Mouse (Mus musculus): ENCODE data around the gene Zfp385b. TPM values are rescaled to one million over a fixed set of nuclear protein-coding genes. Genes with fewer than 3 reads are reported as not detected.
"Not testable (repeated sequence)": the region's sequence is repeated elsewhere in the genome, so short reads cannot be mapped to it uniquely, and the experiment has no call there.

Zfp385b gene
- polyA plus RNA-seq, 1 experiment from 2014 or later, result 3.3 TPM

GRCm38 (mm10) chr2:77453786-77454185, 365.7 kb downstream of the Zfp385b start:
- no peak for ATAC-seq (ENCODE audit: extremely low read depth, insufficient number of reproducible peaks, low FRiP score, low TSS enrichment)

DNA sequence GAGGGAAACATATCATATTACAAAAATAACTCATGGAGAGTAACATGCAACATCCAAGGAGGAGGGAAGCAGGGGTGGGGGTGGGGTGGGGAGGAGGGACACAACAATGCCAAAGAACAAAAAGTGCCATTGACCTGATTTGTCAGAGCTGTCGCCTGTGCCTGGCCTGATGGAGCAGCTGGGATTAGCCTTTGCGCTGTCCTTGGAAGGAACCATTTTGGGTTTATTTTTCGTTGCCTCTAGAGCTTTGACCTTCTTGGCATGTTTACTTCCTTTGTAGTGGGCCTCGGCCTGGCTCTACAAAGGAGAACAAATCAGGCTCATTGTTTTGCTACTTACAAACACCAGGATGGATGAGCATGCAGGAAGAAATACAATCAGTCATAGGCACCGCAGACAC, 369.4 kb downstream of the Zfp385b start:
- not testable (repeated sequence) for H3K4me3 ChIP-seq; H3K36me3 ChIP-seq; H3K9ac ChIP-seq; ATAC-seq (ENCODE audit: extremely low read depth, insufficient number of reproducible peaks, low FRiP score, low TSS enrichment); H3K9me3 ChIP-seq; H3K27me3 ChIP-seq (replicated peaks); H3K27ac ChIP-seq (replicated peaks); H3K4me2 ChIP-seq
- WGBS, result 67% methylated on average over 5 of the region's 5 CpGs
- peaks cover 15% of the 10 kb centered on the region for H3K4me1 ChIP-seq

More at GRCm38 (mm10) chr2:77453786-77454185, 365.7 kb downstream of the Zfp385b start:
- Histone ChIP-seq H3K36me3 (no peaks in the 10 kb centered on the region), H3K9me3 (no peaks in the 10 kb centered on the region), H3K27ac (replicated peaks) (no peak overlapping the region), H3K27me3 (replicated peaks) (no peaks in the 10 kb centered on the region), H3K4me2 (peak overlapping the region; percentile 32), H3K9ac (no peak overlapping the region), H3K4me1 (peaks cover 15% of the 10 kb centered on the region), H3K4me3 (no peak overlapping the region)
- WGBS, result 15% methylated on average over 3 of the region's 3 CpGs

- no peak overlapping the region for H3K9ac ChIP-seq
- no peak overlapping the region for H3K27ac ChIP-seq (replicated peaks)
- no peaks in the 10 kb centered on the region for H3K9me3 ChIP-seq
- no peaks in the 10 kb centered on the region for H3K36me3 ChIP-seq
- ATAC-seq (ENCODE audit: extremely low read depth, insufficient number of reproducible peaks, low FRiP score, low TSS enrichment), result no peak
- H3K4me2 ChIP-seq, result no peak overlapping the region
- H3K27me3 ChIP-seq (replicated peaks), result no peaks in the 10 kb centered on the region
- H3K4me3 ChIP-seq, result no peak overlapping the region
- WGBS, result 29% methylated on average over 8 of the region's 8 CpGs
- peaks cover 8% of the 10 kb centered on the region for H3K4me1 ChIP-seq
Observed at GRCm38 (mm10) chr2:77448951-77449480, 370.4 kb downstream of the Zfp385b start.

DNA sequence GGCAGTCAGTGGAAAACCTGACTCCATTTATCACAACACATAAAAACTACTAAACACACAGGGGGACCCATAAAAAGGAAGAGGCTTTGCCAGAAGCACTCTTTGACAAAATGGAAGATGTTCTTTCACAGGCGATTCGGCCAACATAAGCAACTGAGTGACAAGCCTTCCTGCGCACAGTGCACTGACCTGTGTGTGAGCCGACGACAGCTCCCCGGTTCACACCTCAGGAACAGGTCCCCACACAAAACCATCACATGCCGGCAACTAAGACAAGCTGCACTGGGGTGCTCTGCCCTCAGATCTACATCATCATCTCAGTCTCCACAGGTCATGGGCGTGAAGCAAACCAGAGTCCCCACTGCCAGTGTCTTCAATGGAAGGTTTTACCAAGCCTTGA, 375.2 kb downstream of the Zfp385b start:
- Histone ChIP-seq H3K27ac (replicated peaks) (no peak overlapping the region), H3K9me3 (no peaks in the 10 kb centered on the region), H3K4me3 (no peak overlapping the region), H3K36me3 (no peaks in the 10 kb centered on the region), H3K9ac (no peak overlapping the region), H3K4me1 (no peaks in the 10 kb centered on the region), H3K27me3 (replicated peaks) (no peaks in the 10 kb centered on the region), H3K4me2 (no peak overlapping the region)
- ATAC-seq (ENCODE audit: extremely low read depth, insufficient number of reproducible peaks, low FRiP score, low TSS enrichment), result no peak
- WGBS, result 70% methylated on average over 8 of the region's 8 CpGs

DNA sequence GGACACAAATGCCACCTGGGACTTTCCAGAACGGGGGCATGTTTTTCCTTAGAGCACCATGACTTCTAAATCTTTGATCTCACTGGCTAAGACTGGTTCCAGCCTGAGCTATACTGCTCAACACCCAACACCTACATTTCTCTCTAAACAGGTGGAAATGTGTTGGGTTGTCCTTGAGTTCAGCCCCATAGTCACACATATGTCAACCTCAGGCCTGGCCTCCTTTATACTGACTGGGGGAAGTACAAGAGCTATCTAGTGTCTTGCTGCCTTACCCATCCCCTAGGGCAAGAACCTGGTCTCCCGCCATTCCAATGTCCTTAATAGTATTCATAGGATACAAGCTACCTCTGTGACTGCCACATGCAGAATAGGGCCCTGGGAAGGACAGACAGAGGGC, 378.8 kb downstream of the Zfp385b start:
- 0 out of 2 replicates have a peak, but pooled peaks cover 4% of the 10 kb centered on the region for H3K4me1 ChIP-seq
- ATAC-seq (ENCODE audit: extremely low read depth, insufficient number of reproducible peaks, low FRiP score, low TSS enrichment), result no peak
- no peak overlapping the region for H3K9ac ChIP-seq
- no peak overlapping the region for H3K4me3 ChIP-seq
- no peak overlapping the region for H3K4me2 ChIP-seq
- WGBS, result 78% methylated on average over 2 of the region's 2 CpGs
- no peaks in the 10 kb centered on the region for H3K27me3 ChIP-seq (replicated peaks)
- no peak overlapping the region for H3K27ac ChIP-seq (replicated peaks)
- H3K9me3 ChIP-seq, result no peaks in the 10 kb centered on the region
- no peaks in the 10 kb centered on the region for H3K36me3 ChIP-seq

DNA sequence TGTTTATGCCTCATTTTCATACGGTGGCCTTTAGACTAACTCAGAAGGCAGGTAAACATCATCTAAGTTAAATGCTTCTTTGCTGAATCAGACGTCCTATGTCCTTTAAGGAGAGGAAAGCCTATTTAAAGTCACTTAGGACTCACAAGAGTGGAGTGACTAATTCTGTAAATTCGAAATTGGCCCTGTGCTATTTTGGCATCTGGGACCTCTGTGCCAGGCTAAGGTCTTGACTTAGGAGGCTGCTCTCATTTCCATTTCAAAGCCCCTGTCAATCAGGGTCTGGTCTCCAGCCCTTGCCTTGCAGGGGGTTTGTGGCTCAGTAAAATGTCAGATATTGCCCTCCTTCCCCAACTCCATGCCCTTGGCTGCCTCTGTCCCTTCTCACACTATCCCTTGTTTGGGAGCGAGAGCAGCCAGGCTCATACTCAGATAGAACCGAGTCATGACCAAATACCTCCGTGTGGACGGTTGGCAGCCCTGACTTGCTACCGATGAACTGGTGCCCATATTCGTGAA, 383.1 kb downstream of the Zfp385b start:
- H3K9ac ChIP-seq, result no peak overlapping the region
- H3K27me3 ChIP-seq (replicated peaks), result no peaks in the 10 kb centered on the region
- no peak overlapping the region for H3K27ac ChIP-seq (replicated peaks)
- 0 out of 2 replicates have a peak, but pooled peaks cover 4% of the 10 kb centered on the region for H3K4me1 ChIP-seq
- 65% methylated on average over 9 of the region's 9 CpGs for WGBS
- H3K4me3 ChIP-seq, result no peak overlapping the region
- H3K9me3 ChIP-seq, result no peaks in the 10 kb centered on the region
- H3K4me2 ChIP-seq, result no peak overlapping the region
- no peaks in the 10 kb centered on the region for H3K36me3 ChIP-seq
- no peak for ATAC-seq (ENCODE audit: extremely low read depth, insufficient number of reproducible peaks, low FRiP score, low TSS enrichment)

- Histone ChIP-seq H3K4me2 (no peak overlapping the region), H3K4me3 (no peak overlapping the region), H3K27ac (replicated peaks) (no peak overlapping the region), H3K4me1 (no peaks in the 10 kb centered on the region), H3K36me3 (no peaks in the 10 kb centered on the region), H3K9me3 (no peaks in the 10 kb centered on the region), H3K27me3 (replicated peaks) (no peaks in the 10 kb centered on the region), H3K9ac (no peak overlapping the region)
- 74% methylated on average over 10 of the region's 10 CpGs for WGBS
- no peak for ATAC-seq (ENCODE audit: extremely low read depth, insufficient number of reproducible peaks, low FRiP score, low TSS enrichment)
Observed at GRCm38 (mm10) chr2:77419476-77419875, 400.0 kb downstream of the Zfp385b start.

DNA sequence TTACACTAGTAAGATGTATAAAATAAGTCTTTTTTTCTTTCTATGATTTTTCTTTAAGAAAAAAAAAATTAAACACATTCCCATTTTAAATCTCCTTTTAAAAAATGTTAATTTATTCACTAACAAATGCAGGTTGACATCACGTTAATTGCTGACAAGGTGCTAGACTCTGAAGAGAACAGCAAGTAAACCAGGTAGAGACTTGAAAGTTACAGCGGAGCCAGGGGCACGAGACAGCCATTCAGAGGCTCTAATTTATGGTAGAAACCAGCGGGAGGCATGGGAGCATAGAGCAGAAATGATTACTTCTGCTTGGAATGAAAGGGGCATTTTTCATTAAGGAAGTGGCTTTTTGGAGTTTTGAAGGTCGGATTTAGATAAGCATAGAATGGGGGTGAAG, 401.4 kb downstream of the Zfp385b start:
- WGBS, result 61% methylated on average over 5 of the region's 5 CpGs
- H3K4me1 ChIP-seq, result no peaks in the 10 kb centered on the region
- no peaks in the 10 kb centered on the region for H3K9me3 ChIP-seq
- no peaks in the 10 kb centered on the region for H3K36me3 ChIP-seq
- H3K9ac ChIP-seq, result no peak overlapping the region
- no peak overlapping the region for H3K4me2 ChIP-seq
- H3K27ac ChIP-seq (replicated peaks), result no peak overlapping the region
- ATAC-seq (ENCODE audit: extremely low read depth, insufficient number of reproducible peaks, low FRiP score, low TSS enrichment), result no peak
- H3K4me3 ChIP-seq, result no peak overlapping the region
- H3K27me3 ChIP-seq (replicated peaks), result no peaks in the 10 kb centered on the region

GRCm38 (mm10) chr2:77412171-77412570, 407.3 kb downstream of the Zfp385b start:
- Histone ChIP-seq H3K4me3 (no peak overlapping the region), H3K27me3 (replicated peaks) (no peaks in the 10 kb centered on the region), H3K4me1 (peaks cover 4% of the 10 kb centered on the region; the same call in 1 of the 2 replicates), H3K27ac (replicated peaks) (no peak overlapping the region), H3K9ac (no peak overlapping the region), H3K4me2 (no peak overlapping the region), H3K36me3 (no peaks in the 10 kb centered on the region), H3K9me3 (no peaks in the 10 kb centered on the region)
- 87% methylated on average over 9 of the region's 9 CpGs for whole genome bisulfite sequencing
- no peak for ATAC-seq (ENCODE audit: extremely low read depth, insufficient number of reproducible peaks, low FRiP score, low TSS enrichment)

- Histone ChIP-seq H3K9me3 (no peaks in the 10 kb centered on the region), H3K36me3 (no peaks in the 10 kb centered on the region), H3K4me2 (no peak overlapping the region), H3K4me1 (peaks cover 4% of the 10 kb centered on the region; the same call in 1 of the 2 replicates), H3K4me3 (no peak overlapping the region), H3K9ac (no peak overlapping the region), H3K27ac (replicated peaks) (no peak overlapping the region), H3K27me3 (replicated peaks) (no peaks in the 10 kb centered on the region)
- WGBS, result 67% methylated on average over 13 of the region's 13 CpGs
- ATAC-seq (ENCODE audit: extremely low read depth, insufficient number of reproducible peaks, low FRiP score, low TSS enrichment), result no peak
Observed at GRCm38 (mm10) chr2:77411612-77412011, 407.8 kb downstream of the Zfp385b start.

DNA sequence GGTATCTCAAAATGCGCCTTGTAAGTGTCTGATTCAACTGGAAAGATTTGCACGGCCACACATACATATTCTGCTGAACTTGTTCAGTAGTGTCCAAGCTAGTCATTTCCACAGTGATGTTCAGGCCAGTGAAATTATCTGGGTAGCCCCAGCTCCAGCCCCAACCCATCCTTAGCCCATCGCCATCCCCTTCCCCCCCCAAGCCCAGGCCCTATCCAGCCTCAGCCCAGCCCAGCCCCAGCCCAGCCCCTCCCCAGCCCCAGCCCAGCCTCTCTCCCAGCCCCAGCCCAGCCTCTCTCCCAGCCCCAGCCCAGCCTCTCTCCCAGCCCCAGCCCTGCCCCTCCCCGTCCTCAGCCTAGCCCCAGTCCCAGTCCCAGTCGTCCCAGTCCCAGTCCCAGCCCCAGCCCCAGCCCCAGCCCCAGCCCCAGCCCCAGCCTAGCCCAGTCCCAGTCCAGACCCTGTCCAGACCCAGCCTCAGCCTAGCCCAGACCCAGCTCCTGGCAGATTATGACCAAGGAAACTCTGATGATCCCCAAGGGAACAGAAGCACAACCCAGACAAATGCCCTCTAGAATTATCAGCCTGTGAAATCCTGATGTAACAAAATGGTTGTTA, 409.8 kb downstream of the Zfp385b start:
- Histone ChIP-seq H3K4me1 (peaks cover 4% of the 10 kb centered on the region; the same call in 1 of the 2 replicates), H3K27ac (replicated peaks) (no peak overlapping the region), H3K36me3 (no peaks in the 10 kb centered on the region), H3K27me3 (replicated peaks) (no peaks in the 10 kb centered on the region), H3K9ac (no peak overlapping the region), H3K9me3 (no peaks in the 10 kb centered on the region), H3K4me3 (no peak overlapping the region), H3K4me2 (no peak overlapping the region)
- 54% methylated on average over 5 of the region's 5 CpGs for WGBS
- ATAC-seq (ENCODE audit: extremely low read depth, insufficient number of reproducible peaks, low FRiP score, low TSS enrichment), result no peak

DNA sequence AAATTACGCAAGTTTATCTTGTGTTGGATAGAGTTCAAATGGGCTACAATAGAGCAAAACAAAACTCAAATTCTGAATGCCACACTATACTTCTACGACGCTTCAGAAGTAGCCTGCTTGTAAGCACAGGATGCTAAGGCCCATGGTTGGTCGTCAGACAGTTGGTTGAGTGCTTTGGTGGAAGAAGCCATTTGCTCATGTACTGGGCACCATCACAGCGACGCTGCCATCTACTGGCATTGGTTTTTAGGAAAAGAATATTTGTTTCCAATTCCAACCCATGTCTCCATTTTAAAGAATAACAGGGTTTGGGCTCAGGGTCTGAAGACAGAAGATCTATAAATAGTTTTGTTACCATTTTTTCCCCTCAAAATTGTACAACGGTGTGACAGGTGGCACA, 410.5 kb downstream of the Zfp385b start:
- Histone ChIP-seq H3K4me1 (peaks cover 4% of the 10 kb centered on the region; the same call in 1 of the 2 replicates), H3K9me3 (no peaks in the 10 kb centered on the region), H3K9ac (no peak overlapping the region), H3K27me3 (replicated peaks) (no peaks in the 10 kb centered on the region), H3K27ac (replicated peaks) (no peak overlapping the region), H3K36me3 (no peaks in the 10 kb centered on the region), H3K4me2 (no peak overlapping the region), H3K4me3 (no peak overlapping the region)
- no peak for ATAC-seq (ENCODE audit: extremely low read depth, insufficient number of reproducible peaks, low FRiP score, low TSS enrichment)
- 64% methylated on average over 7 of the region's 7 CpGs for WGBS

All from heart, embryonic 13.5 days (tissue).